Mouse (Mus musculus) c-Kit-positive CD71-positive TER-119-negative erythroid progenitor cells, embryonic 14.5 days (primary cell): ENCODE measurements around the gene Rabl6.

Experiments
- DNase-seq: peaks from one replicate; pipeline ENCODE4 v3.0.0-alpha.2; 2013; ENCODE audit warnings: low read depth

Rabl6 gene

GRCm38 (mm10) chr2:25541644-25542367 lies 66.5 kb downstream of the Rabl6 start:
- no peak for DNase-seq

- no peak for DNase-seq
Observed at GRCm38 (mm10) chr2:25540541-25540948, 67.8 kb downstream of the Rabl6 start.

GRCm38 (mm10) chr2:25536531-25536930 lies 71.8 kb downstream of the Rabl6 start:
- no peak for DNase-seq

- DNase-seq: no peak
Observed at GRCm38 (mm10) chr2:25534866-25535182, 73.5 kb downstream of the Rabl6 start.

GRCm38 (mm10) chr2:25534178-25534865 lies 74.0 kb downstream of the Rabl6 start:
- peak; percentile 61 for DNase-seq

GRCm38 (mm10) chr2:25533707-25534106 lies 74.6 kb downstream of the Rabl6 start:
- DNase-seq: no peak
